Mouse (Mus musculus): Measurements from ENCODE around the gene Miga1. TPM values are rescaled to one million over a fixed set of nuclear protein-coding genes. Genes with fewer than 3 reads are reported as not detected.
A peak's percentile ranks its signal among the peaks of the same experiment; 100 is the strongest.

Miga1 gene
- polyA plus RNA-seq, 2 experiments from 2014 or later = 8.0 TPM

GRCm38 (mm10) chr3:152243304-152243703 lies 96.9 kb downstream of the Miga1 start:
- ATAC-seq = no peak

DNA sequence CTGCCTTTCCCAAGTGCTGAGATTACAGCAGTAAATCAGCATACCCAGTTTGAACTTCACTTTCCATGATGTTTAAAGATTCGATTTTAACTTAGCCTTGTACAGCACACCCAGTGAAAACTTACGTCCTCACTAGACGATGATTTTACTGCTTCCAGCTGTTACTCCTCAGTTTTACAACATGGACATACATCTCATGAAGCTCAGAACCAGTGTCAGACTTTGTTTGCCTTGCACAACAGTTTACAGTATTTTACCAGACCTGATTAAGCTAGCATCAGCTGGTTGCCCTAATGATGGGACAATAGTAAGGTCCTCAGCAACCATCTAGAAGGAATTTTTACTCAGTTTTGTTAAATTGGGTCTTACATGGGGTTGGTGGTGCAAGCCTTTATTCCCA lies 99.1 kb downstream of the Miga1 start:
- ATAC-seq = no peak

- no peak for ATAC-seq
These were observed 100.6 kb downstream of the Miga1 start for GRCm38 (mm10) chr3:152239592-152239991.

DNA sequence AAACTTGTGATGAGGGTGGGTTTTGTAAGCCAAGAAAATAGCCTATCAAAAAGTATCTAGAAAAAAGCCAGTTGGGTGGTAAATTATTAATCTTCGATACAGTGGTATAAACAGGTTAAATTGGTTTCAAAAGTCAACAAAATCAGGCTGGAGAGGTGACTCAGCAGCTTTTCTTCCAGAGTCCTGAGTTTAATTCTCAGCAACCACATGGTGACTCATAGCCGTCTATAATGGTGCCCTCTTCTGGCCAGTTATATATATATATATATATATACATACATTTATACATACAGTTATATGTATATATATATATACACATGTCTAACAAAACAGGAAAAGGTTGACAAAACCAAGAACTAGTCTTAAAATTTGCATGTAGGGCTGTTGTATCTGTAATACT lies 101.4 kb downstream of the Miga1 start:
- peak; percentile 71 for ATAC-seq

- ATAC-seq = no peak
These were observed 104.4 kb downstream of the Miga1 start for GRCm38 (mm10) chr3:152235805-152236204.

GRCm38 (mm10) chr3:152235238-152235637 lies 105.0 kb downstream of the Miga1 start:
- ATAC-seq = no peak

DNA sequence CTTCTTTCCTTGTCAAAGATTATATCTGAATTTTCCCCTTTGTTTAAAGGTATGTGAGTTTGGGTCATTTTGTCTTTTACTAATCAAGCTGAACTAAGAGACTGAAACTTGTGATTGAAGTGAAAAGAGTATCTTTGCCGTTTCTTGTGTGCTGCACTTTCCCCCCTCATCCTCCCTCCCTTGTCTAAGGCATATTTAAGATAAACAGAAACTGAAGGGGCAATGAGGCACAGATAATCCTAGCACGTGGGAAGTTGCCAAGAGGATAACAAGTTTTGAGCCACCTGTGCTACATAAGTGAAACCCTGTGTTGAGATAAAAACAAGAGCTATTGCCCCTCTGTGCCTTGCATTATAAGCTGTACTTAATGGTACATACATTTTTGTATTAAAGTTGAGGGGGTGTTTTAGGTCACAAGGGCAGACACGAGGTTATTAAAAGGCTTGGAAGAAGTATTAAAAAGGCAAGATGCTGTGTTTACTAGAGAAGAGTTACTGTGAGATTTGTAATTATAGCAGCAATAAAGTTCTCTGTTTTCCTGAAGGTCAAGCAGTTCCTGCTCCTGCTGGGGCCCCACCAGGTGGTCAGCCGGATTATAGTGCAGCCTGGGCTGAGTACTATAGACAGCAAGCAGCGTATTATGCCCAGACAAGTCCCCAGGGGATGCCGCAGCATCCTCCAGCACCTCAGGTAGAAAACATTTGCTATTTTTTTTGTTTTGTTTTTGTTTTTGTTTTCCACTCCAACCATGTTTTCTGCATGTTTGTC lies 108.7 kb downstream of the Miga1 start:
- no peak for ATAC-seq

DNA sequence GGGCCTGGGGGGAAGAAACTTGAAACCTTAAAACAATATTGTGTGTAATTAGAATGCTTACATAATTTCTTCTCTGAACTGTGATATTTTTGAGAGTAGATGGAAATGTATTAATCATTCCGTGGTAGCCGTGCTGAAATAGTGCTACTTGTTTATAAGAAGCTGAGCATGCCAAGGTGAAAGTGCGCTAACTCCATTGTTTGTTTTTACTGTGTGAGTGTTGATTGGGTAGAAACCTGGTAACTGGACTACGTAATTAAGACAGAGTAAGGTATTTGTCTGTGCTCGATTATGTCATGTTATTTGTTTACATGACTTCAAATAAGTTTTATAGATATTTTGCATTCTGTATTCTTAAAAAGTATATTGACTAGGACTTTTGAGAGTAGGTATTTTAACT lies 110.9 kb downstream of the Miga1 start:
- ATAC-seq = no peak

- ATAC-seq = no peak
These were observed 111.4 kb downstream of the Miga1 start for GRCm38 (mm10) chr3:152228843-152229242.

DNA sequence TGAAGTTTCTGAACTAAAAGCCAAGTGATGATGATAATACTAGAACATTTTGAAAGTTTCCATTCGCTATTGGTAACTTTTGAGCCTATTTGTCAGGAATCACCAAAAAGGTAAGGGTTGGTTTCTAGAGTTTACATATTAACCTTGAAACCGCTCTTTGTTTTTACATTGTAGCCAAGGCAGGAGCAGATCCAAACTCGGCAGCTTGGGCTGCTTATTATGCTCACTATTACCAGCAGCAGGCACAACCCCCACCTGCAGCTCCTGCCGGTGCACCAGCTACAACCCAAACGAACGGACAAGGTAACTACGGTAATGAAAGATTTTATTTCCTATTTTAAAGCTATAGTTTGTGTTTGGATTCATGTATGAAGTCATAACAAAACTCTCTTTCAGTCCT lies 114.3 kb downstream of the Miga1 start:
- ATAC-seq = no peak

DNA sequence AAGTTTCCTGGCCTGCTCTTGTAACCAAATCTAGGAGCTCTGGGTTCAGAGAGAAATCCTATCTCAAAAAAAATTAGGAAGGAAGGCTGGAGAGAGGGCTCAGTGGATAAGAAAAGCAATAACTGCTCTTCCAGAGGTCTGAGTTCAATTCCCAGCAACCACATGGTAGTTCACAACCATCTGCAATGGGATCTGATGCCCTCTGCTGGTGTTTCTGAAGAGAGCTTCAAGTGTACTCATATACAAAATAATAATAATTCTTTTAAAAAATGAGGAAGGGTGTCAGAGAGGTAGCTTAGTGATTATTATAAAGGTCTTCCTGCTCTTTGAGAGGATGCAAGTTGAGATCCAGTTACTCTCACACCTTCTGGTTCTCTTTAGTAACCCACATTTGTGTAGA lies 115.3 kb downstream of the Miga1 start:
- no peak for ATAC-seq

Other genes with a start within 250 kb of the Miga1 start
- gene Gipc2, start 174.2 kb downstream of the Miga1 start, polyA plus RNA-seq (2017; shearing (Covaris generic)) = not detected
- 1 to 10 TPM; 8.1 to 10.0 TPM for gene Dnajb4, start 130.1 kb downstream of the Miga1 start, polyA plus RNA-seq (2017; shearing (Covaris generic))
- gene Fubp1, start 130.0 kb downstream of the Miga1 start, polyA plus RNA-seq (2017; shearing (Covaris generic)) = 100 to 1,000 TPM; 256 to 262 TPM
- 1 to 10 TPM; 2.0 to 5.2 TPM for gene Nexn, start 74.1 kb downstream of the Miga1 start, polyA plus RNA-seq (2017; shearing (Covaris generic))
- 10 to 100 TPM; 33.9 to 35.5 TPM for gene Usp33, start 6.1 kb upstream of the Miga1 start, polyA plus RNA-seq (2017; shearing (Covaris generic))
- gene Zzz3, start 55.1 kb upstream of the Miga1 start, polyA plus RNA-seq (2017; shearing (Covaris generic)) = 10 to 100 TPM; 33.7 to 34.7 TPM